Mouse (Mus musculus) forebrain, embryonic 16.5 days (tissue): ENCODE measurements around the gene Pemt. TPM values are rescaled to one million over a fixed set of nuclear protein-coding genes. Genes with fewer than 3 reads are reported as not detected.

ENCODE experiments used
- ATAC-seq: fragments of 200-750 bp; cut with Nextera tagmentation; 2 replicates; pipeline ENCODE4 v1.8.0; 2017; ENCODE audit warnings: mild to moderate bottlenecking, moderate library complexity
- H3K27ac ChIP-seq: fragments of 300-500 bp; sonication (generic); 2 replicates; pipeline ENCODE4 v1.5.1; 2014; ENCODE audit warnings: low read length, control low read depth
- H3K27me3 ChIP-seq: fragments of 300-500 bp; sonication (generic); replicated peaks from 2 replicates; pipeline ENCODE4 v1.6.1; 2014; ENCODE audit warnings: low read length; ENCODE audit not compliant: control insufficient read depth, insufficient read depth
- H3K36me3 ChIP-seq: fragments of 300-500 bp; sonication (generic); 2 replicates; pipeline ENCODE4 v1.6.1; 2014; ENCODE audit not compliant: control insufficient read depth, insufficient read depth
- H3K4me1 ChIP-seq: fragments of 300-500 bp; sonication (generic); replicated peaks from 2 replicates; pipeline ENCODE4 v1.6.1; 2014; ENCODE audit warnings: low read length; ENCODE audit not compliant: control insufficient read depth, insufficient read depth
- H3K4me2 ChIP-seq: fragments of 300-500 bp; sonication (generic); 2 replicates; pipeline ENCODE4 v1.6.1; 2014; ENCODE audit warnings: mild to moderate bottlenecking, low read length, control low read depth
- H3K4me3 ChIP-seq: fragments of 300-500 bp; sonication (generic); replicated peaks from 2 replicates; pipeline ENCODE4 v1.5.1; 2014; ENCODE audit warnings: mild to moderate bottlenecking, low read length, control low read depth
- H3K9ac ChIP-seq: fragments of 300-500 bp; sonication (generic); replicated peaks from 2 replicates; pipeline ENCODE4 v1.6.1; 2014; ENCODE audit warnings: low read depth, low read length, control low read depth
- H3K9me3 ChIP-seq: fragments of 300-500 bp; sonication (generic); 2 replicates; pipeline ENCODE4 v1.6.1; 2016; ENCODE audit warnings: low read length; ENCODE audit not compliant: control insufficient read depth
- WGBS: fragments of 180-500 bp; shearing (Covaris S2); extraction: QIAGEN DNeasy Blood & Tissue Kit; methylation state at CpG from one replicate; pipeline ENCODE4 v1.1.7; 2014; 5-methylcytosine and 5-hydroxymethylcytosine counted together
- polyA plus RNA-seq: library from polyadenylated mRNA; unstranded; fragments of >200 nt; fragmentation: Nextera tagmentation; extraction: Ambion mirVana; gene quantifications from 2 replicates; pipeline ENCODE4 v1.2.1, GENCODE M21; 2015

The Pemt gene
- polyA plus RNA-seq, 1 experiment from 2014 or later: 7.9 TPM

GRCm38 (mm10) chr11:59930031-59930430, 116.3 kb downstream of the Pemt start:
- no peak for ATAC-seq
- Histone ChIP-seq H3K4me1 (no peaks in the 10 kb centered on the region), H3K9ac (no peak overlapping the region), H3K9me3 (no peaks in the 10 kb centered on the region), H3K36me3 (no peaks in the 10 kb centered on the region), H3K4me2 (no peak overlapping the region), H3K4me3 (no peak overlapping the region), H3K27me3 (no peaks in the 10 kb centered on the region), H3K27ac (no peak overlapping the region)
- WGBS: 46% methylated on average over 4 of the region's 4 CpGs

DNA sequence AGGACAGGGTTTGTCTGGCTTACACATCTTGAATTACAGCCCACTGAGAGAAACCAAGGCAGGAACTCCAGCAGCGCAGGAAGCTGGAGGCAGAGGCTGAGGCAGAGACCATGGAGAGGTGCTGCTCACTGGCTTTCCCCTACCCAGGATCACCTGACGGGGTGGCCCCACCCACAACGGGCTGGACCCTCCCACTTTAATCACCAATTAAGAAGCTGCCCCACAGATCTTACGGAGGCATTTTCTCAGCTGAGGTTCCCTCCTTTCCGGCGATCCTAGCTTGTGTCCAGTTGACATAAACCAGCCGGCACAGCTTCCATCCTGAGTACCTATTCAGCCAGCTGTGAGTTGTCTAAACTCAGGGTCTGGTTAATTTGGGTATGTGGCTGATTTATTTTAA, 125.0 kb downstream of the Pemt start:
- Histone ChIP-seq H3K4me1 (no peaks in the 10 kb centered on the region), H3K9ac (no peak overlapping the region), H3K9me3 (no peaks in the 10 kb centered on the region), H3K4me3 (no peak overlapping the region), H3K27me3 (no peaks in the 10 kb centered on the region), H3K36me3 (no peaks in the 10 kb centered on the region), H3K27ac (no peak overlapping the region), H3K4me2 (no peak overlapping the region)
- no peak for ATAC-seq
- 10% methylated on average over 7 of the region's 7 CpGs for WGBS

Other genes with a start within 250 kb of the Pemt start
- 44.6 and 51.2 TPM in 2 replicates for gene Flcn, start 236.5 kb downstream of the Pemt start, polyA plus RNA-seq
- 52.6 and 56.7 TPM in 2 replicates for gene Nt5m, start 207.0 kb downstream of the Pemt start, polyA plus RNA-seq
- gene Cops3, start 206.7 kb downstream of the Pemt start, polyA plus RNA-seq: 200 and 212 TPM in 2 replicates
- 39.0 and 39.2 TPM in 2 replicates for gene Med9, start 98.3 kb downstream of the Pemt start, polyA plus RNA-seq
- gene Rasd1, start 81.5 kb downstream of the Pemt start, polyA plus RNA-seq: 0.51 and 1.1 TPM in 2 replicates
- 30.2 and 30.3 TPM in 2 replicates for gene Rai1, start 58.5 kb upstream of the Pemt start, polyA plus RNA-seq
- gene Srebf1, start 176.1 kb upstream of the Pemt start, polyA plus RNA-seq: 41.1 and 46.9 TPM in 2 replicates